Mouse (Mus musculus): ENCODE data around the gene Astn2.

The Astn2 gene

GRCm38 (mm10) chr4:66170787-66171186 is 233.6 kb downstream of the Astn2 start:
- no peak for DNase-seq (ENCODE audit: low spot score in 2 of 2)

GRCm38 (mm10) chr4:66169485-66169884 is 234.9 kb downstream of the Astn2 start:
- no peak for DNase-seq (ENCODE audit: low spot score in 2 of 2)

- DNase-seq (ENCODE audit: low spot score in 2 of 2) = no peak
Measured at GRCm38 (mm10) chr4:66158714-66159113, 245.7 kb downstream of the Astn2 start.

DNA sequence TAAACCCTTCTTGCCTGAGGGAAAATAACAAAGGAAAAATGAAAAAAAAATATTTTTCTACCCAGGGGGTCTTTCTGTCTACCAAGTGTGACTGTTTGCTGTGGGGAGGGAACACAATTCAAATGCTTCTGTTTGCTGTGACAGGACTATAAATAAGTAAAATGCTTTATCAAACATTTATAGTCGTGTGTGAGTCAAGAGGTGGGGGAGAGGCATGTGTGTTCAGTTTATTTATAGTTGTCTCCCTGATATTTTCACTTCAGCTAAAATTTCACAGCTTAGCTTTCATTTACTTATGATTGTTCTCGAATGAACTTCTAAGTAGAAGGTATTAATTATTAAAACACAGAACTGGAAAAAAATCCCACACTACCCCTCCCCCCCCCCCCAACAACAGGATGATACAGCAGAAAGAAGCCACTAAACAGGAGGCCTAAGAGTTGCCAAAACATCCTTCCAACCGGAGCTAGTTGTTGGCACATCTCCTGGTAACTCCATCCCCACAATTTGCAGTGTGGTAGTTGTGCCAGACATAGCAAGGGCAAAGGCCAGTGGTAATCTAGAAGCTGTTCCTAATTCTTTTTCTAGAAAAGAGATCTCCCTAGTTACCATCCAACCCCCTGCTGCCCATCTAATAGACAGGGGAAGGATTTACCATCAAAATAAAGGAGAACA is 246.8 kb downstream of the Astn2 start:
- no peak for DNase-seq (ENCODE audit: low spot score in 2 of 2)

DNA sequence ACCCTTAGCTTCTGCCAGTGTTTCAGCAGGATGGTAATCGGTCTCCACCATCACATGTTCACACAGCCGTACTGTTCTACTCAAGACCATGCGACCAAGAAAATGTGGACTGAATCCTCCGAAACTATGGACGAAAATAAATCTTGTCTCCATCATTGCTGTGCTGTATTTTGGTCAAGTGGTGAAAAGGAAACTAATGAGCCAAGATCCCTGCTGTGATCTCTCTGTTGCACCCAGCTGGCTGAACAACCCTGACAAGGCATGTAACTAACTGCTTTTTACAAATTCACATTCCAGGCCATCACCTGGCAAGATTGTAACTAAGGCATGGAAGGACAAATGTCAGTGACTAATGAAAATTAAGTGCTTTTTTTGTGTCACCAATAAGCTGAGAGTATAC is 257.9 kb downstream of the Astn2 start:
- no peak for DNase-seq (ENCODE audit: low spot score in 2 of 2)

GRCm38 (mm10) chr4:66126181-66126580 is 278.2 kb downstream of the Astn2 start:
- no peak for DNase-seq (ENCODE audit: low spot score in 2 of 2)

DNA sequence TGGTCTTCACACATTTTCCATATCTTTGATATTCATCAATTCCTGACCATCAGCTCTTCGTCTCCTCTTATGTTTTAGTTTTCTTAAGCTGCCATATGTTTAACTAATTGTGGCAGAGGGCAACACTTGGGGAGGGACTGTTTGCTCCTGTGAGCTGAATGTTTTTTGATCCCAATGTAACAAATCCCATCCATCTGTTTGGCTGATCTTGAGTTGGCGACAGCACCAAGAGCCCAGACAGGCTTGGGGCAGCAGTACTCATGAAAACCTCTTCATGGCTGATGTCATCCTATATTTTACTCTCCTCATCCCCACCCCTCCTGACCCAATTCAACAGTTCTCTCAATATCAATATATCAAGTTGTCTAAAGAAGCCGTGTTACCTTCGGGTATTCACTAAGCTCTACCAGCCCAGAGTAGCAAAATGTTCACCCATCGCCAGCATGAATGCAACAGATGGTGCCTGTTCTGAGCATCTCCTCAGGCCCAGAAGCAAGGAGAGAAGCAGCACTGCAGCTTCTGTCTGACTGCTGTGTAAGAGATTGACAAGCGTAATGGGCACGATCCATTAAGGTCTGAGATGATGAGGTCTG is 281.5 kb downstream of the Astn2 start:
- no peak for DNase-seq (ENCODE audit: low spot score in 2 of 2)

GRCm38 (mm10) chr4:66114243-66114642 is 290.2 kb downstream of the Astn2 start:
- no peak for DNase-seq (ENCODE audit: low spot score in 2 of 2)

DNA sequence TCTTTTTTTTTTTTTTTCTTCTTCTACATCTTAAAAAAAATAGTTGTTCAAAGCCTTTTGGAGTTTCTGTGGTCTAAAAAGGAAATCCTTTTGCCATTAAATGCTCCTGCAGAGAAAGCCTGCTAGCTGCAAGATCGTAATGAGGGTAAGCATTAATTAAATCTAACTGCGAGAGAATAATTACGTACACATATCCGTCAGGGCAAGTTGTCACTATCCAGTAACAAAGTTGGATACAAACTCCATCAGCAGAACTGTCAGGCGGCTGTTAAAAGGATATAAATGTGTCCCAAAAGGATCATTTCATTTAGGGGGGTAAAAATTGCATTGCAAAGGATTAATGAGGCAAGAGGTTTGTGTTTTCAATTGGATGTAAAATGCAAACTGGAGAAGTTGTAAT is 302.4 kb downstream of the Astn2 start:
- no peak for DNase-seq (ENCODE audit: low spot score in 2 of 2)

DNA sequence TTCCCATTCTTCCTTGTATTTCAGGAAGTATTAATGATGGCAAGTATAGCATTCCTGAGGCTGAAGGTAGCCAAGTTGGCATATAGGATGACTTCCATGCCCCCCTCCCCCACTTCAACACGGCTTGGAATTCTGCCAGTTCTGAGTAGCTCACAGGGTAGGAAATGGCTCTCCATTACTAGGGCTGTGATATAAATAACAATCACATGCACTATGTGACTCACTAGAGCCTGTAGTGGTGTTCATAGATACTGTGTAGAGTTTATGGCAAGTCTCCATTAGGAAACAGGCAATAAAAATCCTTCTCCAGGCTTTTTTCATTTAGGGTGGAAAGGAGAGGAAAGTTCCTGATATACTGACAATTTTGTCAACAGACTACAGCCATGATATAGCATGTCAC is 306.8 kb downstream of the Astn2 start:
- DNase-seq (ENCODE audit: low spot score in 2 of 2) = no peak

DNA sequence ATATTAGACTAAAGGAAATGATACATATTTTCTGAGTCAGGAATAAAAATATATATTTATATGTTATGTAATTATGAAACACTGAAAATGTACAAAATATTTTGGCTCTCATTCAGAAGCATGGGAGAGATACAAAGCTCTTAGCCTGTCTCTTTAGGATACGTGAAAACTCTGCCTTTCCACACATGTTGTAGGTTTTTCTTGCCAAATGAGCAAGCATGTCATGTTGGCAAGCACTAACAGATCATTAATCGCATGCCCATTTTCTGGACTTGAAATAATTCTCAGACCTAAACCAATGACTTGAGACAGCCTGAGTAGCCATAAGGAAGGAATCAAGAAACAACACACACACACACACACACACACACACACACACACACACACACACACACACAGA is 308.3 kb downstream of the Astn2 start:
- no peak for DNase-seq (ENCODE audit: low spot score in 2 of 2)

DNA sequence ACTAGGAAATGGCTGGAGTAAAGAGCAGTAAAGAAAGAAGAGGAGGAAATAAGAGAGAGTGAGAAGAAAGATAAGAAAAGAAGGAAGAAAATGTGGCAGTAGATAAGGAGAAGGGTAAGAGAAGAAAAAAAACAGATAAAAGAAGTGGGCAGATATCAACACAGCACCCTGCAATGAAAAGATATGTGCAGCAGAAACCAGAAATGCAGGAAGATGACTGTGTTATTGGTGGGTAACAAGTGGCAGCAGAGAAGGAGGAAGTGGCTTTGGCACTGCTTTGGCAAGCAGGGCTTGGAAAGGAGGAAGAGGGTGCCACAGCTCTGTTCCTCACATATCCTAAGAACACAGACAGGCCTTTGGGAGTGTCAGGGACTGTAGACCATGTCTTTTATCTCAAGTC is 347.2 kb downstream of the Astn2 start:
- no peak for DNase-seq (ENCODE audit: low spot score in 2 of 2)

GRCm38 (mm10) chr4:66055690-66056089 is 348.7 kb downstream of the Astn2 start:
- DNase-seq (ENCODE audit: low spot score in 2 of 2) = no peak

DNA sequence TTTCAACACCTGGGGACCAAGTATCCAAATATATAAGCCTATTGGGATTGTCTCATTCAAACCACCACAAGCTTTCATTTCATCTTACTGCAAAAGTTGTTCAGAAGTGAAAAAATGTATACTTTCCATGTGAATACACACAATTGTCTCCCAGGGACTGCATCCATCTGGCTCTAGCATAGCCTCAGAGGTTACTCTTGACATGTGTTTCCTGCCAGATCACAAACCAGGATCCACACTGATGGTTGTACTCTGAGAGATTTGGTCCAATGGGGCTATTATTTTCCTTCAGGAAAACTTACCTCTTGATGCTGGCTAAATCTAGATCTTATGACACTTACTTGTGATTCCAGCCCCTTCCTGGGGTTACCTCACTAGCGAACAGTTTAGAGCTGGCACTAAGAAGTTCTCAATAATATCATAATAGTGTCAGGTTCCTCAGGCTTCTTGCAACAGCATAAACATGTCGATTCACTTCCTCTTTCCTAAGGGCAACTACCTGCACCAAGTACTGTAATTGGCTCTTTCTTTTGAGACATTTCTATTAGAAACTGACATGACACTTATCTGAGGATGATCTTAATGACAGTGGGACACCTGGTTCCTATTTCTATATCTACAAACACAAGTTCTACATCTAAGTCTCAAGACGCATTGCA is 361.3 kb downstream of the Astn2 start:
- DNase-seq (ENCODE audit: low spot score in 2 of 2) = no peak

DNA sequence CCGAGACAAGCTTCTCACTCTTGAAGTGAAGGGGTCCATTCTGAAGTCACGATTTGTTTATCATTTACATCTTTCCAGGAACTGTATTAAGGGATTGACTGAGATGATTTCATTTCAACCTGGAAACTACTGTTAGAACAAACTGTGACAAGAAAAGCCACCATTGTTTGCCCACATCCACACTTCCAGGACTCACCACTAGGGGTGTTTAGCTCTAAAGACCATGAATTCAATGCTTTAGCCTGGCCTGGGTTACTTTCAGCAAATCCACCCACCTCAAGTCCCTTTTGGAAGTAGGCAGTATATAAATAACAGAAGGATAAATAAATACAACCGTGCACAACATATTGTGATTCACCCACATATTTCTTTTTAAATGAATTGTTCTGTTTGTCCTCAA is 370.6 kb downstream of the Astn2 start:
- no peak for DNase-seq (ENCODE audit: low spot score in 2 of 2)

- no peak for DNase-seq (ENCODE audit: low spot score in 2 of 2)
Measured at GRCm38 (mm10) chr4:66031320-66031870, 373.0 kb downstream of the Astn2 start.

DNA sequence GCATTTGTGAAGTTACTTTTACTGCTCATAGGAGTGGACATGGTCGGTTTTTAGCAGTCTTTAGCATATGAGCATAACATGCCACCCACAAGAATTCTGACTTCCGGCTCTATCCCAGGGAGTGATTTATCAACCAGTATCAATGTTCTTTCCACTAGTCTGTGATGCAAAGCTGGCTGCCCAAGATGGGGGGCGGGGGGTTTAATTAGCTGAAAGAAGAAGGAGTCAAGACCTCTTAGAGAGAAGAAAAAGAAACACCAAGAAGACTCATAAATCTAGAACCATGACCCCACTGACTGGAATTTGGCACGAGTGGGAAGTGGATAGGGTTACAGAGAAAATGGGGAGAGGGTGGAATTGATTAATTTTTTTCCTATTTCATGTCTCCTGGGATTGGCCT is 374.5 kb downstream of the Astn2 start:
- DNase-seq (ENCODE audit: low spot score in 2 of 2) = no peak

- DNase-seq (ENCODE audit: low spot score in 2 of 2) = no peak
Measured at GRCm38 (mm10) chr4:66027866-66028265, 376.5 kb downstream of the Astn2 start.

- peak; percentile 10 to 16 for DNase-seq (ENCODE audit: low spot score in 2 of 2)
Measured at GRCm38 (mm10) chr4:66025393-66026062, 378.9 kb downstream of the Astn2 start.

GRCm38 (mm10) chr4:66002936-66003335 is 401.5 kb downstream of the Astn2 start:
- DNase-seq (ENCODE audit: low spot score in 2 of 2) = no peak

DNA sequence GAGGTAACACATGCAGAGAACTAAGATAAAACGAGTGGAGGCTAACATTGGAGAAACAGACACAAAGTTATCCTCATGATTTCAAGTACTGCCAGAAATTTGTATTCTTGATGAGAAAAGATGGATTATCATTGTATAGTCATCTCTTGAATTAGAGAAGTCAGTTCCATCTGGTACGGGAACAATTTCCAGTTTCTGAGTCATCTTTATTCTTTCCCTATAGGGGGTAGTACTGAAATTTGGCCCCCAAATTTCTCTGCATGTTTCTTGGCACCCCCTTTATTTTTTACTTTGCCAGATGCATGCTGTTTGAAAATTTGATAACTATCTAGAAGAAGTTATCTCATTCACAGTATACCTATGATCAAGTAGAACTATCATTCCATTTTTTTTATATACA is 420.8 kb downstream of the Astn2 start:
- no peak for DNase-seq (ENCODE audit: low spot score in 2 of 2)

DNA sequence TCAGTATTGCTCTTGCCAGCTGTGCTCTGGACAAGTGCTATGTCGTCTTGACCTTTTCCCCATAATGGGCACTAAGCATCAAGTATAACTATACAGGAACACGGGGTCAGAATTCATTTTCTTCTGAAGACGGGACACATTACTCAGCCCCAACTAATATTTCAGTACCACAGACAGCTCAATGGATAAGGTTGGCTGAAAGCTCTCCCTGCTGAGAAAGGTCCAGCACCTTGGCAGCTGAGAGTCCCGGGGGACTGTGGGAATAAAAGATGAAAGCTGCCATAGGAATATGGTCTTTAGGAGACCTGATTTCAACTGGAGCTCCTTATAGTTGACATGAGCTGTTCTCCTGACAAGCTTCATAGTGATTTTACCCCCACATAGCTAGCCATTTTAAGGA is 421.5 kb downstream of the Astn2 start:
- no peak for DNase-seq (ENCODE audit: low spot score in 2 of 2)
